Mouse (Mus musculus): Measurements from ENCODE around the gene Bst2.
"Not testable (repeated sequence)": the region's sequence is repeated elsewhere in the genome, so short reads cannot be mapped to it uniquely, and the experiment has no call there.

Gene Bst2

GRCm38 (mm10) chr8:71560765-71561164, 23.5 kb upstream of the Bst2 start:
- no peak for ATAC-seq (ENCODE audit: insufficient number of reproducible peaks, low FRiP score, low TSS enrichment)

- no peak for ATAC-seq (ENCODE audit: insufficient number of reproducible peaks, low FRiP score, low TSS enrichment)
Measured at GRCm38 (mm10) chr8:71560071-71560470, 22.8 kb upstream of the Bst2 start.

GRCm38 (mm10) chr8:71558958-71559690, 21.9 kb upstream of the Bst2 start:
- no peak for ATAC-seq (ENCODE audit: insufficient number of reproducible peaks, low FRiP score, low TSS enrichment)

- no peak for ATAC-seq (ENCODE audit: insufficient number of reproducible peaks, low FRiP score, low TSS enrichment)
Measured at GRCm38 (mm10) chr8:71558071-71558957, 21.1 kb upstream of the Bst2 start, which contains the start of gene Tmem221. Tmem221 (minus strand) TSS chr8:71558871.

GRCm38 (mm10) chr8:71554644-71555043, 17.4 kb upstream of the Bst2 start:
- ATAC-seq (ENCODE audit: insufficient number of reproducible peaks, low FRiP score, low TSS enrichment): no peak

- ATAC-seq (ENCODE audit: insufficient number of reproducible peaks, low FRiP score, low TSS enrichment): no peak
Measured at GRCm38 (mm10) chr8:71554001-71554400, 16.7 kb upstream of the Bst2 start.

GRCm38 (mm10) chr8:71552770-71553169, 15.5 kb upstream of the Bst2 start:
- no peak for ATAC-seq (ENCODE audit: insufficient number of reproducible peaks, low FRiP score, low TSS enrichment)

GRCm38 (mm10) chr8:71550754-71551153, 13.5 kb upstream of the Bst2 start:
- no peak for ATAC-seq (ENCODE audit: insufficient number of reproducible peaks, low FRiP score, low TSS enrichment)

GRCm38 (mm10) chr8:71547590-71547989, 10.3 kb upstream of the Bst2 start:
- ATAC-seq (ENCODE audit: insufficient number of reproducible peaks, low FRiP score, low TSS enrichment): no peak

- no peak for ATAC-seq (ENCODE audit: insufficient number of reproducible peaks, low FRiP score, low TSS enrichment)
Measured at GRCm38 (mm10) chr8:71545053-71545452, 7.8 kb upstream of the Bst2 start.

- ATAC-seq (ENCODE audit: insufficient number of reproducible peaks, low FRiP score, low TSS enrichment): no peak
Measured at GRCm38 (mm10) chr8:71543755-71544154, 6.5 kb upstream of the Bst2 start.

GRCm38 (mm10) chr8:71542632-71543343, 5.5 kb upstream of the Bst2 start, which contains the start of gene Mvb12a:
Mvb12a (plus strand) TSS chr8:71542922.
- peak; percentile 94 for ATAC-seq (ENCODE audit: insufficient number of reproducible peaks, low FRiP score, low TSS enrichment)

GRCm38 (mm10) chr8:71535663-71536062, 1.6 kb downstream of the Bst2 start:
- ATAC-seq (ENCODE audit: insufficient number of reproducible peaks, low FRiP score, low TSS enrichment): no peak

GRCm38 (mm10) chr8:71534263-71534810, 2.9 kb downstream of the Bst2 start:
- no peak for ATAC-seq (ENCODE audit: insufficient number of reproducible peaks, low FRiP score, low TSS enrichment)

- ATAC-seq (ENCODE audit: insufficient number of reproducible peaks, low FRiP score, low TSS enrichment): not testable (repeated sequence)
Measured at GRCm38 (mm10) chr8:71530735-71531467, 6.4 kb downstream of the Bst2 start.

GRCm38 (mm10) chr8:71528362-71529073, 8.7 kb downstream of the Bst2 start:
- no peak for ATAC-seq (ENCODE audit: insufficient number of reproducible peaks, low FRiP score, low TSS enrichment)

- ATAC-seq (ENCODE audit: insufficient number of reproducible peaks, low FRiP score, low TSS enrichment): no peak
Measured at GRCm38 (mm10) chr8:71527162-71527870, 9.9 kb downstream of the Bst2 start.

GRCm38 (mm10) chr8:71526272-71526671, 11.0 kb downstream of the Bst2 start:
- no peak for ATAC-seq (ENCODE audit: insufficient number of reproducible peaks, low FRiP score, low TSS enrichment)

Measured in cerebellum, adult (tissue).